Mouse (Mus musculus) thymus, postnatal 0 days (tissue): ENCODE measurements at regions not wholly inside any gene's neighbourhood (a gene's known extent, or its start where the extent isn't known, plus 50 kb on each side); places are given as distances from the start of the nearest gene placed in this dataset.

Source experiments
- DNase-seq: peaks from one replicate; pipeline ENCODE4 v3.0.0-alpha.2; 2015; ENCODE audit warnings: low spot score

GRCm38 (mm10) chr15:59169831-59170230 lies 280.7 kb downstream of the Gm49356 start:
- DNase-seq: no peak

DNA sequence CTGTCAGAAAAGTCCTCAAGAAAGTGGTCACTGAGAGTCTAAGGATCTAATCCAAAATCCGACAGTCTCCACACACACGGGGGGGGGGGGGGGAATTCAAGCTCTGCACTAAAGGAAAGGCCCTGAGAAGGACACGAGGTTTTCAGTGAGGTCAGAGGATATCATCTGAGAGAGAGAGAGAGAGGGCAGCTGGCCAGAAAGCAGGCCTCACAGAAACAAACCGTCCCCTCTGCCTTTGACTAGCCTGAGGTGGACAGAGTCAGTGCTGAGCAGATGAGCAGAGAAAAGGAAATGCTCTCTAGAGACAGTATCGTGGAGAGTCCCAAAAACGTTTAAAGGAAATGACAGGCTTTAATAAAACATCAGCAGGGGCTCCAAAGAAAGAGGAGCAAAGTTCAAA lies 282.0 kb downstream of the Gm49356 start:
- no peak for DNase-seq

GRCm38 (mm10) chr15:59173452-59174245 lies 284.6 kb downstream of the Gm49356 start:
- DNase-seq: no peak

GRCm38 (mm10) chr15:59174246-59174751 lies 285.2 kb downstream of the Gm49356 start:
- DNase-seq: peak; percentile 67

DNA sequence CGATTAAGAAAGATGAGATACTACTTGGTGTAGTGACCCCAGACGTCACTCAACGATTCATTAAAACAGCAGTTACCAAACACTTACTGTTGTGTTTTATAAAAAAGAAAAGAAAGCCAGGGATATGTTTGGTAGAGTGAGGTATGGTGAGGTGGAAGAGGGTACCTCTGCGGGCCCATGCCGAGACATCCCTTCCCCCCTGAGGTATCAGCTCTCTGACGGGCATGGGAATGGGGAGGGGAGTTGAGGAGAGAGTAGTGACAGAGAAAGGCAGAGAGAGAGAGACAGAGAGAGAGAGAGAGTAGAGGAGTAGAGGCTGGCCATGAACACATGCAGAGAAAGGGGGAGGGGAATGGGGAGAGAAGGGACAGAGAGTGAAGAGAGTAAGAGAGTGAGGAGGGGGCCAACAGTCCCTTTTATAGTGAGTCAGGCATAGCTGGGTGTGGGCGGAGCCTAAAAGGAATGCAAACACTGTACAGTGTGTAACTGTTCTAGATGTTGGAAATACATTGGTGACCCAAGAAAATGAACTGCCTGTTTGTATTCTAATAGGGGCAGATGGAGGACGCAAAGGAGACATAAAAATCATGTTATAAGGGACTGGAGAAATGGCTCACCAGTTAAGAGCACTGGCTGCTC lies 285.9 kb downstream of the Gm49356 start:
- no peak for DNase-seq

DNA sequence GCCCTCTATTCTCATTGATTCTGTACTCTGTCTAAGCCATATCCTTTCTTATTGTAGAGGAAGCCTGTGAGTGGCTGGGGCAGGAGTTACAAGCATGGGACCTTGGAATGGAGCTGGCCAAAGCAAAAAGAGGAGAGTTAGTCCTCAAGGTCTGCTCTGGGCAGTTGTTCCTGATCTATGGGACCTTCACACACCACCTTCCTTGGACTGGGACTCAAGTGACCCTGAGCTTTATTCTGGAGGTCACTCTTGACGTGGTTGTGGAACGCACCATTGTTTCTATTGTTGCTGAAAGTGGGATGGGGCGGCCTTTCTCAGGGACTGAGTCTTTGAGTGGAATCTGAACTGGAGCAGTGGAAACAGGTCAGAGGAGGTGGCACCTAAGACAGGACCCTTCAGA lies 291.0 kb downstream of the Gm49356 start:
- no peak for DNase-seq

DNA sequence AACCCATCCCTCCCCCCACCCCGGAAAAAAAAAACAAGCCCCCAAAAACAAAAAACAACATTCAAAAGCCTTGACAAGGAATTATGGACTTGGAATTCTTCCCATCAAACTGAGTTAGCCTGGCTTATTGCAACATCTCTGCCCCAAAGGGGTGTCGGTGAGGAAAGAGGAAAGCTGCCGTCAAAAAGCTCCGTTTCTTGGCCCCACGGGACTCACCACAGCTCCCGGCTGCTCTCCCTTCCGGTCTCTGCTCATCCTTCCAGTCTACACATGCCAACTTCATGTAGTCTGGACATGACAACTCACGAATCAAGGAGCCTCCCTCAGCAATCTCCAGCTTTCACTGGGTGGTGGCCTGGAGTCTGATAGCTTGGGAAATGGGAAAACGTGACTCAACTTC lies 295.4 kb downstream of the Gm49356 start:
- DNase-seq: no peak

DNA sequence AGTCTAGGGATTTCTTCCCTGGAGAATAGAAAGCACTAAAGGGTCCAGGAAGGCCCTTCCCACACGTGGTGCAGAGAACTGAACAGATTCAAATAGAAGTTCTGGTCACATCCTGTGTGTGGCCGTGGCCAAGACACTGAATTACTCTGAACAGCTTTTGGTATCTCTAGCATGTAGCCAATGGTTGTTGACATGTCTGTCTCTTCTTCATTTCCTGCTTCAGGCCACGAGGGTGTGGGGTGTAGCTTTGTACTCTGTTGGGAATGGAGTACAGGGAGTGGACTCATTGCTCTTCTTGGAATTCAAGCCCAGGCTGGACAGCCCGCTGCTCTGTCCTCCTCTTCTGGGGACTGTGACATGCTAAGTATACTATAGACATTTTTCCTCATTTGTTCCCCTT lies 298.5 kb downstream of the Gm49356 start:
- DNase-seq: no peak

DNA sequence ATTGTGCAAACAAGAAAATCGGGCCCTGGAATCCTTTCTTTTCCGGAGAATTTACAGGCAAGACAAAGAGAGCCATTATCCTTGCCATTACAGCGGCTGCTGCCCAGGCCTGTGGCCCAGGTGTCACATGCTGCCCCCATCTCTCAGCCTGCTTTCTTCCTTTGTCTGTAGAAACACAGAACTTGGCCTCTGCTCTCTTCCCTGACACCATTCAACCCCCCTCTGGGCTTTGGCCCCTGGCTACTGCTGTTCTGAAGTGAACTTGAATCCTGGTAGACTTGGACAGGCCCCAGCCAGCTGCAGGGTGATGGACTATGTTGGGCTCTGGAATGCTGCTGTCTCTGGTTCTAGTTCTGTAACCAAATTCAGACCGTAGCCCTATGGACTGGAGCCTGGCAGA lies 299.3 kb downstream of the Gm49356 start:
- DNase-seq: no peak

DNA sequence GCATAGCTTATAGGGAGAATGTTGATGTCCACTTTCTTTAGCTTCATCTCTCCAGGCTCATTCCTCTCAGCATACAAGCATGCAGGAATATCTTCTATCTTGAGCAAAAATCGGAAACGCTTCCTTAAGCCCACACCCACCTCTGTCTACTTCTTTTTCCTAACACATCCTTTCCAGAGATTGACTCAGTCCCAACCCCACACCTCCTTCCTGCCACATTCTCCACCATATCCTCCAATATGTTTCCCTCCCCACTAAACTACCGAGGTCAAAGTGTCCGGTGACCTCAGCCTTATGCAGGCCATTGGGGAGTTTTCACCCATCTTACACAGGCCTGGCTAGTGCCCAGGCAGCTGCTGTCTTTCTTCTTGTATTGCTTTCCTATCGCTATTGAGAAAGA lies 301.4 kb downstream of the Gm49356 start:
- no peak for DNase-seq

GRCm38 (mm10) chr15:59194421-59194820 lies 305.3 kb downstream of the Gm49356 start:
- DNase-seq: no peak

- DNase-seq: no peak
These were observed 307.3 kb downstream of the Gm49356 start for GRCm38 (mm10) chr15:59196351-59196750.

DNA sequence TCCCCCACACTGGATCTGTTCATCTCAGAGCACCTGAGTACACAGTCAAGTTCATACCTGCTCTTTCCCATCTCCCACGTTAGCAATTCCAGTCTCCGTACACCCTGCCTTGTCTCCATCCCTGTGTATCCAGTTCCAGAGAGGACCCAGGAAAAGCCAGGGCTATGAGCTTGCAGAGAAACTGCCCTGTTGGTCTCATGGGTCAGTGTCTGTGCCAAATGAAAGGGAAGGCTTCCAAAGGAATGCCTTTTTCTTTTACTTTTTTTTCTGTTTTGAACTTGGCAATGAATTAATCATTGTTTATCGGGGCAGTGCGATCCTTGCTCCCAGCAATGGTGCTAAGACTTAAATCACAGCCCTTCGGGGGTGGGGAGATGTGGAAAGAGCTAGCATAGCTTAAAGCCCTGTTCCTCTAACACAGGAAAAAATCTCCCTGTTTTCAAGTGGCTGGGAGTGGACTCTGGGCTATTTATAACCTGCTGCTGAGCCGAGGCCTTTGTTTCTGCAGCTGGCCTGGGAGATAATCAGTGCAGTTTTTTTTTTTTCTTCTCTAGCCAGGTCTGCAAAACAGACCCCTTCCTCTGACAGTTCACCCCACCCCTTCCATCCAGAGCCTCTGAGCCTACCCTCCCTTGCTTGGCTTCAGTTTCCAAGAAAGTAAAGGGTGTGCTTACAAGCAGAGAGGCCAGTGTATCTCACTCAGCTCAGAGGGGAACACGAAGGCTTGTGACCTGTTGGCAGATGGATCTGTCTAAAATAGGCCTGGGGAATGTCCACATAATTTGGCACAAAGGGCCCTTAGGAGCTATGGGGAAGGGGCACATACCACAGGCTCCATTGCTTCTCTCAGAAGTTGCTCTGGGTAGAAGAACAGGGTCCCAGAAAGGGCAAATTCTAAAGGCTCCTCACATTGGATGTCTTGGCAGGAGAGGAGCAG lies 308.6 kb downstream of the Gm49356 start:
- no peak for DNase-seq

- DNase-seq: no peak
These were observed 312.3 kb downstream of the Gm49356 start for GRCm38 (mm10) chr15:59201386-59201785.

DNA sequence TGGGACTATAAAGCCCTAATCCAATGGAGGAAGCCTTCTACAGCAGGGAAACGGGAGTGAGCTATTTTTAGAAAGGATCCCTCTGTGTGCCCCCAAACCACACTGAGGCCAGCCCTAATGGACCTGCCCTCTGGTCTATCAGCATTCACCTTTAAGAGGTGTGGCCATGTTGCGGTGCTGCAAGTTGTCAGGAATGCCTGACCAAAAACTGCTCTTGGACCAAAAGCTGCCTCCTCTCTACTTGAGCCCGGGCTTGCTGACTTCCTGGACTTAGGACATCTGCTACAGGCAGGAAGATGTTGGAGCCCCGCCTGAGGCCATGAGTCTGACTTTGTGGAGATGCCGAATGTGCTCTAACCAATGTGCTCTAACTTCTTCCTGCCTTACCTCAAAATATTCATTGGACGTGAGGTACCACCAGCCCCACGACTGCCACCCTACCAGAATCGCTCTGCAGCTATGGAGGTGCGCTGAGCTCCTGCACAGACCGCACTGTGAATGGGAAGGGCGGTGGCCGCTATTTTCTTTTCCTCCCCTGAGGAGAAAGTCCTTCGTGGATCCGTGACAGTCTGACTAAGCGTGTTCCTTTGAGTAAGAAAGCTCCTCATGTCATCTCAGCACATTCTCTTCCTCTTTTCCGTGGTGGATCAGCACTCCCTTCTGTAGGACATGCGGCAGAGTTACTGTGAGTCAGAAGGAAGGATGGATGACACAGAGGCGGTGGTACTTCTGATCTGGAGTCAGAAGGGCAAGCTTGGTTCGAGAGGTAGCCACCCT lies 313.0 kb downstream of the Gm49356 start:
- no peak for DNase-seq

DNA sequence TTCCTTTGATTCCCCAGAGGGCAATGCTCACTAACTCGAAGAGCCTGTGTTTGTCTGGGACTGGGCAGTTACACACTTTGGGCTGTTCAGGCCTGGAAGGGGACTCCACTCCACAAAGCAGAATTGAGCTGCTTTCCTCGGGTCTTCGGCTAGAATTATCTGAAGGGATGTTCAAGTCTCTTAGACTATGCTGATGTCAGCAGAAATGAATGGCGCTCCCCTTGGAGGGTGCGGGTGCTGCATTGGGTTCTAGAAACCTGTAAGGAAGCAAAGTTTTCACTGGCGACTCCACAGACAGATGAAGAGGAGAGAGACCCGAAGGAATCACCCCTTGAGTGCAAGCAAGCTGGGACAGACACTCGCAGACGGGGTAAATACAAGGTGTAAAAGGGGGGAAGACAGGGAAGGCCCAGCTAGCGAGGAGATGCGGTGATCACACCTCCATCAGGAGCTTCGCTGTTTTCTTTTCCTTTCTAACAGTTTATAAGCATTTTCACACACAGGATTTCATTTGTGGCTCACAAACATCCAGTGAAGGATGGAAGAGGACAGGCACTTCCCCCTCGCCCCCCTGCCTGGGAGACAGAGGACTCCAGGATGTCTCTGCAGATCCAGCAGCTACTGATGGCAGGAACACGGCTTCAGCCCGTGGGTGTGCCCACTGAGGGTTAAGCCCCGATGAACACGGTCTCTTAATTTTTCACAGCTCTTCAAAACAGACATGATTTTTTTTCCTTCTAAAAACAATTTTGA lies 314.2 kb downstream of the Gm49356 start:
- DNase-seq: no peak

DNA sequence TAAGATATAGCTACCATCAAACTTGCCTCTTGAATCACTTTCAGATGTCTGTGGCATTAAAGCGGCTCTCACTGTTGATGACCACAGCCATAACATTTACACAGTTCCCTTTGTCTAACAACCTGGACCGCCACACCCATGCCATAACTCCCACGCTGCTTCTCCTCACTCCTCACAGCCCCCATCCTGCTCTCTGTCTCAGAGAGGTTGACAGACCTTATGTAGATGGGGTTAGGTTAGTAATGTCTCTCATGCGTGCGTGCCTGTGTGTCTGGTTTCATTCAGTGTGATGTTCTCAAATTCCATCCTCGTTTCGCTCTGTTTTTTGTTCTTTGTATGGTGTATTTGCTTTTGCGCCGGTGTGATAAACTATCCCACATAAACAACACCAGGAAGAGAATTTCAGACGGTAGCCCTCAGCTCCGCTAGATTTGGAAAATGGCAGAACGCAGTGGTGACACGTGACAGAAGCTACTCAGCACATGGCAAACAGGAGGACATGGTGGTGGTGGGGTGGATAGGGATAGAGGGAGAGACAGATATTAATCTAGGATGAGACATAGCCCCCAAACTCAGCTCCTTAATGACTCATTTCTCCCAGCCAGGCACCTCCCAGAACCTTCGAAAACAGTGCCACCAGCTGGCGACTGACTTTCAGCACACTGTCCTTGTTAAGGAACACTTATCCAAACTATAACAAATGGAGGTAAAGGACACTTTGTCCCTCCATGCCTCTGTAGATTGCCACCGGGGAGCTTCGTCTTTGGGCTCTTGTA lies 314.9 kb downstream of the Gm49356 start:
- peak; percentile 53 for DNase-seq

DNA sequence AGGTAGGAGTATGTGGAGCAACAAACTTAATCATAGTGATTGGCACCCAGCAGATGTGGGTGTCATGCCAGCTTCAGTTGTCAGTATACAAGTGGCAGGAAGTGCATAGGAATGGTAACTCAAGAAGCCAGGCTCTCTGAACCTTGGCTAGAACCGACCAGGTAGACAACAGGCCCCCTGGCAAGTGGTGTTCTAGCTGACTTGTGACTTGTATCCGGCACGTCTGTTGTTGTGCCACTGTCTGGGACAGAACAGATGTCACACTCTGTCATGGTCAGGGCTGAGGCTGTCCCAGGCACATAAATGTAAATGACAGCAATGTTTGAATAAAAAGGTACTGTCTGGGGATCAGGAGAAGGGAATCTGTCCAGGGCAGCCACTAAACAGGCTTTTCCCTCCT lies 316.0 kb downstream of the Gm49356 start:
- DNase-seq: no peak

- no peak for DNase-seq
These were observed 316.4 kb downstream of the Gm49356 start for GRCm38 (mm10) chr15:59205544-59205943.
